In genomic region chr8:121301978-121302649, GRCm38 (mm10) we compare ENCODE assay signal across 9 mouse cellular contexts.
A peak's percentile ranks its signal among the peaks of the same experiment; 100 is the strongest.
DNase-seq lines count a peak whose midpoint lies in the region; ATAC-seq and TF ChIP-seq lines count a peak whose summit lies in the region.
"Had no signal": no experiment of that assay in that cellular context is flagged by ENCODE, and none has a peak within 500 bp of the region (broad histone marks: within the 10 kb centered on the region; RNA-seq: fewer than 3 reads in every experiment).

No protein-coding gene starts in this region.

- no peaks in the 10 kb centered on the region for H3K9me3 ChIP-seq in heart, embryonic 13.5 days
- H3K9me3 ChIP-seq in forebrain, embryonic 10.5 days, result no peaks in the 10 kb centered on the region
- no peaks in the 10 kb centered on the region for H3K9me3 ChIP-seq in intestine, postnatal 0 days (ENCODE audit: control insufficient read depth)
- no peaks in the 10 kb centered on the region for H3K9me3 ChIP-seq in midbrain, embryonic 16.5 days (replicated peaks; ENCODE audit: control insufficient read depth, low read length, poor library complexity, severe bottlenecking)

- intact Hi-C loops in heart, postnatal 10 days (cut with DNase I), result no loop called here

- no peaks in the 10 kb centered on the region for H3K36me3 ChIP-seq in heart, embryonic 13.5 days
- H3K36me3 ChIP-seq in forebrain, embryonic 10.5 days (replicated peaks), result no peaks in the 10 kb centered on the region
- H3K36me3 ChIP-seq in intestine, postnatal 0 days (ENCODE audit: control insufficient read depth, insufficient read depth), result no peaks in the 10 kb centered on the region
- H3K36me3 ChIP-seq in midbrain, embryonic 16.5 days (ENCODE audit: control insufficient read depth, insufficient read depth, low read length), result no peaks in the 10 kb centered on the region

- WGBS in heart, embryonic 13.5 days, result 53% methylated on average over 10 of the region's 10 CpGs
- WGBS in forebrain, embryonic 10.5 days, result 76% methylated on average over 10 of the region's 10 CpGs
- 55% methylated on average over 10 of the region's 10 CpGs for WGBS in intestine, postnatal 0 days
- WGBS in midbrain, embryonic 16.5 days, result 77% methylated on average over 10 of the region's 10 CpGs

- ATAC-seq in heart, embryonic 13.5 days (ENCODE audit: extremely low read depth, insufficient number of reproducible peaks, low FRiP score, low TSS enrichment), result no peak
- no peak for ATAC-seq in intestine, postnatal 0 days
- ATAC-seq in midbrain, embryonic 16.5 days, result no peak
- ATAC-seq: CD4-positive, CD25-positive, alpha-beta regulatory T cell, adult 4 months had no signal

- TF ChIP-seq CTCF in intestine, postnatal 0 days (IDR thresholded peaks at IDR 0.05; ENCODE audit: low read depth), result no peak

- no peak for DNase-seq in heart, postnatal 10 days
- no peak for DNase-seq in forebrain, embryonic 10.5 days (ENCODE audit: extremely low spot score, low spot score)
- DNase-seq in urinary bladder, postnatal 10 days (ENCODE audit: low spot score), result no peak
- no peak for DNase-seq in layer of hippocampus, adult 8-10 months (ENCODE audit: low spot score in 2 of 2)
- no peak for DNase-seq in spleen, adult 12 weeks (ENCODE audit: low spot score)

- H3K9ac ChIP-seq in heart, embryonic 13.5 days, result peak overlapping the region; percentile 62; the same call in 1 of the 2 replicates
- H3K9ac ChIP-seq in intestine, postnatal 0 days (ENCODE audit: low read depth, low read length), result no peak overlapping the region
- H3K9ac ChIP-seq in midbrain, embryonic 16.5 days (ENCODE audit: low read depth, low read length), result no peak overlapping the region; the same call in 1 of the 2 replicates

- H3K4me1 ChIP-seq in heart, embryonic 13.5 days, result peaks cover 26% of the 10 kb centered on the region
- peaks cover 50% of the 10 kb centered on the region for H3K4me1 ChIP-seq in forebrain, embryonic 10.5 days
- 0 out of 2 replicates have a peak, but pooled peaks cover 6% of the 10 kb centered on the region for H3K4me1 ChIP-seq in intestine, postnatal 0 days (replicated peaks; ENCODE audit: control insufficient read depth, insufficient read depth, low read length)
- H3K4me1 ChIP-seq in midbrain, embryonic 16.5 days (ENCODE audit: control insufficient read depth, insufficient read depth, low read length), result peaks cover 11% of the 10 kb centered on the region

- H3K27me3 ChIP-seq in heart, embryonic 13.5 days (replicated peaks), result peaks cover 18% of the 10 kb centered on the region; the same call in 1 of the 2 replicates
- peaks cover 66% of the 10 kb centered on the region for H3K27me3 ChIP-seq in forebrain, embryonic 10.5 days (ENCODE audit: poor library complexity, severe bottlenecking)
- H3K27me3 ChIP-seq in intestine, postnatal 0 days (replicated peaks; ENCODE audit: control insufficient read depth, insufficient read depth, low read length), result 0 out of 2 replicates have a peak, but pooled peaks cover 4% of the 10 kb centered on the region
- no peaks in the 10 kb centered on the region for H3K27me3 ChIP-seq in midbrain, embryonic 16.5 days (ENCODE audit: control insufficient read depth, insufficient read depth, low read depth, low read length)

- peak overlapping the region; percentile 70 for H3K27ac ChIP-seq in heart, embryonic 13.5 days (replicated peaks)
- H3K27ac ChIP-seq in forebrain, embryonic 10.5 days, result peak overlapping the region; percentile 83
- no peak overlapping the region for H3K27ac ChIP-seq in intestine, postnatal 0 days (ENCODE audit: low read depth, low read length)
- H3K27ac ChIP-seq in midbrain, embryonic 16.5 days (ENCODE audit: low read length), result no peak overlapping the region

- H3K4me3 ChIP-seq in heart, embryonic 13.5 days, result peak overlapping the region; percentile 18; the same call in 1 of the 2 replicates
- H3K4me3 ChIP-seq in forebrain, embryonic 10.5 days, result no peak overlapping the region
- H3K4me3 ChIP-seq in intestine, postnatal 0 days (ENCODE audit: low read depth, low read length), result no peak overlapping the region
- no peak overlapping the region for H3K4me3 ChIP-seq in midbrain, embryonic 16.5 days (ENCODE audit: low read depth, low read length)

- peak overlapping the region; percentile 61 for H3K4me2 ChIP-seq in heart, embryonic 13.5 days
- peak overlapping the region; percentile 44 for H3K4me2 ChIP-seq in intestine, postnatal 0 days (replicated peaks; ENCODE audit: low read depth)
- peak overlapping the region; percentile 21 for H3K4me2 ChIP-seq in midbrain, embryonic 16.5 days (ENCODE audit: low read length)

Comparison
In these comparisons a context has a peak if more than half of its experiments do, and no peak if none do; other contexts are left out.
1. H3K27ac ChIP-seq: peak in heart, embryonic 13.5 days (single experiment) and forebrain, embryonic 10.5 days (single experiment); none in intestine, postnatal 0 days (single experiment) and midbrain, embryonic 16.5 days (single experiment).
2. Peak in every context shown above with its lines, with median percentiles within 50 percentile points of each other: H3K4me2 ChIP-seq.